Mouse (Mus musculus): ENCODE data around the gene Oasl2. TPM values are rescaled to one million over a fixed set of nuclear protein-coding genes. Genes with fewer than 3 reads are reported as not detected.

Gene Oasl2
- polyA plus RNA-seq, 1 experiment from 2014 or later = 7.8 TPM

DNA sequence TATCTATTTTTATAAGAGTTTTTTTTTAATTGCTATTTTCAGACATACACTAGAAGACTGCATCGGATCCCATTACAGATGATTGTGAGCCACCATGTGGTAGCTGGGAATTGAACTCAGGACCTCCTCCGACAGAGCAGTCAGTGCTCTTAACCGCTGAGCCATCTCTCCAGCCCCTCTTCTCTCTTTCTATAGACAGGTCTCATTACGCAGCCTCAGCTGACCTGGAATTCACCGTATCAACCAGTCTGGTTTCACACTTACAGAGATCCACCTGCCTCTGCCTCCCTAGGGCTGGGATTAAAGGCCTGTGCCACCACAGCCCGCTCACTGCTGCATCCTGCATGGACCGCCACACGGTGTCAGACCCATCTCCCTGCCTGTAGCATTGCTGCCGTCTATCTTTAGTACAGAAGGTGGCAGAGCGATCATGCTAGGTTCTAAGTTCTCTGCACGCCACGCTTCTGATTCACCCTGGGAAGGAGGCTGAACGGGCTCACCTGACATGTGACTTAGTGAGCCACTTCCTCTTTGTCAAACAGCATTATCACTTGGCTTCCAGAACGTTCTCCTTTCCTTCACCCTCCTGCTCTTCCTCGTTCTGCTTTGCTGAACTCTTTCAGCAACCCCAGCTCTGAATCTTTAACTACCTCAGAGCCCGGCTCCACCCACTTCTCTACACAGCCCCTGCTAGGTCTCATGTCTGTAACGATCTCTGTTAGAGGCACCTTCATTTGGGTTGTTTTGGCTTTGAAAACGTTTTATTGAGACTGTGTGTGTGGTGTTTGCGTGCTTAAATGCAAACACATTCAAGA lies 25.0 kb downstream of the Oasl2 start:
- Histone ChIP-seq H3K4me1 (ENCODE audit: insufficient read depth) (peaks cover 33% of the 10 kb centered on the region), H3K4me2 (ENCODE audit: low read depth, low read length) (peak overlapping the region; percentile 83), H3K4me3 (ENCODE audit: low read depth, low read length) (0 out of 2 replicates have a peak overlapping the region, but pooled peaks have one; percentile 54), H3K27ac (ENCODE audit: low read depth) (peak overlapping the region; percentile 72), H3K9ac (replicated peaks) (no peak overlapping the region; the same call in 1 of the 2 replicates), H3K36me3 (replicated peaks; ENCODE audit: insufficient read depth, low read length) (no peaks in the 10 kb centered on the region), H3K27me3 (ENCODE audit: insufficient read depth, low read length) (no peaks in the 10 kb centered on the region), H3K9me3 (ENCODE audit: low read length) (no peaks in the 10 kb centered on the region)
- peak; percentile 69 for ATAC-seq
- peak; percentile 48 for DNase-seq
- WGBS (ENCODE audit: insufficient replicate concordance) = 30% methylated on average over 19 of the region's 19 CpGs
- TF ChIP-seq CTCF (IDR thresholded peaks at IDR 0.05; ENCODE audit: low read depth) (peak; percentile 54), EP300 (IDR thresholded peaks at IDR 0.05; ENCODE audit: low read depth) (no peak)

DNA sequence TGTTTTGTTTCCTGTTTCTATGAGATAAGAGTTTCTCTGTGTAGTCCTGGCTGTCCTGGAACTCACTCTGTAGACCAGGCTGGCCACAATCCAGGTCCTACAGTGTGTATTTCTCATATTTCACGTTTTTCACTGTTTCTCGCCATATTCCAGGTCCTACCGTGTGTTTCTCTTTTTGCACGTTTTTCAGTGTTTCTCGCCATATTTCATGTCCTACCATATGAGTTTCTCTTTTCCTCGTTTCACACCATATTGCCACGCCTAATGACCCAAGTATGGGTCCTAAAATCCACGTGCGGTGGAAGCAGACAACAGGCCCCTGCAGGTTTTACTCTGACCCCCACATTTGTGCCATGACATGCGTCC lies 25.6 kb downstream of the Oasl2 start:
- Histone ChIP-seq H3K27ac (ENCODE audit: low read depth) (peak overlapping the region; percentile 72), H3K36me3 (replicated peaks; ENCODE audit: insufficient read depth, low read length) (no peaks in the 10 kb centered on the region), H3K9ac (replicated peaks) (peak overlapping the region; percentile 2; the same call in 1 of the 2 replicates), H3K27me3 (ENCODE audit: insufficient read depth, low read length) (no peaks in the 10 kb centered on the region), H3K4me1 (ENCODE audit: insufficient read depth) (peaks cover 33% of the 10 kb centered on the region), H3K4me2 (ENCODE audit: low read depth, low read length) (peak overlapping the region; percentile 83), H3K4me3 (ENCODE audit: low read depth, low read length) (peak overlapping the region; percentile 54; the same call in 1 of the 2 replicates), H3K9me3 (ENCODE audit: low read length) (no peaks in the 10 kb centered on the region)
- no peak for TF ChIP-seq EP300 (IDR thresholded peaks at IDR 0.05; ENCODE audit: low read depth)
- TF ChIP-seq CTCF (IDR thresholded peaks at IDR 0.05; ENCODE audit: low read depth) = no peak
- no peak for DNase-seq
- peak; percentile 43 for ATAC-seq
- WGBS (ENCODE audit: insufficient replicate concordance) = 50% methylated on average over 10 of the region's 10 CpGs

DNA sequence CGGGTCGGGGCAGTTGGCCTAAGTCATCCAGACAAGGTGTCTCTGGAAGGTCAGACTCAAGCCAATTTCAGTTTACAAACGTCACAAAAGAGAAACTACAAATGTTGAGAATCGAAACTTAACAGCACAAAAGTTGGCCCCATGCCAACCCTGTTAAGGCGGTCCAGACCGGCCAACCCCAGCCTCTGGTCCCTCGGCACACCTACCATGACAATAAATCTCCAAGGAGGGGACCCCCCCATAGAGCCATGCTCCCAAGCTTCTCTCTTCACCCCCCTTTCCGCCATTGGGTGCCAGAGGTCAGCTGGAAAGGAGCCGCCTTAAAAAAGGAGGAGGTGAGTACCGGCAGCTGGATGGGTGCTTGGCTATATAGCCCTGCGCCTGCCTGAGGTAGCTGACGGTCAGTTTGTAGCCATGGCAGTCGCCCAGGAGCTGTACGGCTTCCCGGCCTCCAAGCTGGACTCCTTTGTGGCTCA lies 26.3 kb downstream of the Oasl2 start, which contains the start of gene Oasl1:
Gene Oasl1 (plus strand): TSS at position 243 of the 476 bp plus-strand sequence.
- ATAC-seq (peak; percentile 57), DNase-seq (peak; percentile 74)
- Histone ChIP-seq H3K9me3 (ENCODE audit: low read length) (no peaks in the 10 kb centered on the region), H3K4me1 (ENCODE audit: insufficient read depth) (peaks cover 33% of the 10 kb centered on the region), H3K27ac (ENCODE audit: low read depth) (peak within 1 kb of the TSS; percentile 72), H3K36me3 (replicated peaks; ENCODE audit: insufficient read depth, low read length) (no peaks in the 10 kb centered on the region), H3K4me2 (ENCODE audit: low read depth, low read length) (peak within 1 kb of the TSS; percentile 83), H3K4me3 (ENCODE audit: low read depth, low read length) (peak within 1 kb of the TSS; percentile 54), H3K27me3 (ENCODE audit: insufficient read depth, low read length) (no peaks in the 10 kb centered on the region), H3K9ac (replicated peaks) (peak within 1 kb of the TSS; percentile 60)
- 22% methylated on average over 15 of the region's 15 CpGs for WGBS (ENCODE audit: insufficient replicate concordance)
- TF ChIP-seq EP300 (IDR thresholded peaks at IDR 0.05; ENCODE audit: low read depth) (no peak), CTCF (IDR thresholded peaks at IDR 0.05; ENCODE audit: low read depth) (no peak)

DNA sequence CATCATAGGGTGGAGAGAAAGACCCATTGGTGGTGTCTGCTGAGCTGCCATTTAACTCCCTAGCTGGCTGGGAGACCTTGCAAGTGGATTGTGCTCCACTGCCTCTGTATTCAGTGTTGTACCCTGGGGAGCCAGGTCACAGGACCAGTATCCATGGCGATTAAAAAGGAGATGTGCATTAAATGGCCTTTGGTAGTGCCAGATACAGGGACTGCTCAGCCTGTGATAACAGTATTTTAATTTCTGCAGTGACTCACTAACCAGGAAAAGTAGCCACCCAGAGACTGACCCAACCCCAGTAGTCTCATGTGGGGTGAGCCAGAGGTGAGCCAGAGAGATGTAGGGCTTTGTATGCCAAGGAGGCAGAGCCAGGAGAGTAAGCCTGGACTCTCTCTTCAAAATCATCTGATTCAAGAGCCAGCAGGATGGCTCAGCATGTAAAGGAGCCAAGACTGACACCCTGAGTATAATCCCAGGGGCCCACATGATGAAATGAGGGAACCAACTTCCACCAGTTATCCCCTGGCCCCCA lies 29.5 kb downstream of the Oasl2 start:
- Histone ChIP-seq H3K27ac (ENCODE audit: low read depth) (peak overlapping the region; percentile 34; the same call in 1 of the 2 replicates), H3K4me3 (ENCODE audit: low read depth, low read length) (no peak overlapping the region), H3K4me2 (ENCODE audit: low read depth, low read length) (0 out of 2 replicates have a peak overlapping the region, but pooled peaks have one; percentile 19), H3K9ac (replicated peaks) (no peak overlapping the region; the same call in 1 of the 2 replicates), H3K9me3 (ENCODE audit: low read length) (no peaks in the 10 kb centered on the region), H3K27me3 (ENCODE audit: insufficient read depth, low read length) (no peaks in the 10 kb centered on the region), H3K4me1 (ENCODE audit: insufficient read depth) (peaks cover 33% of the 10 kb centered on the region), H3K36me3 (replicated peaks; ENCODE audit: insufficient read depth, low read length) (no peaks in the 10 kb centered on the region)
- TF ChIP-seq CTCF (IDR thresholded peaks at IDR 0.05; ENCODE audit: low read depth) (no peak), EP300 (IDR thresholded peaks at IDR 0.05; ENCODE audit: low read depth) (no peak)
- 58% methylated on average over 1 of the region's 1 CpGs for WGBS (ENCODE audit: insufficient replicate concordance)
- ATAC-seq (no peak), DNase-seq (no peak)

DNA sequence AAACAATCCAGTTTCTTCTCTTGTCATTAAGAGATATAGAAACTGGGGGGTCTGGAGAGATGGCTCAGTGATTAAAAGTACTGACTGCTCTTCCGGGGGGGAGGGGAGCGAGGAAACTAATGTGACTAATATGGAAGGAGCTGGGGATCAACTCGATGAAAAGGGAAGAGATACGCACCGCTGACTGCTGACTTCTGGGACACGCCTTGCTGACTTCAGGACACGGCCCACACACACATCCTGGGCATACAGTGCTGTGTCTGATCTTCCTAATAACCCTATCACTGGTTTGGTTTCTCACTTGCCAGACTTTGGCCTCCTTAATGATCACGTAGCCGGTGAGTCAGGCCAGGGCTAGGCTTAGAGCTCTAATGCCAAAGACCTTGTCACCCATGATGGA lies 30.0 kb downstream of the Oasl2 start:
- DNase-seq (no peak), ATAC-seq (no peak)
- H3K9ac ChIP-seq (replicated peaks) = no peak overlapping the region; the same call in 1 of the 2 replicates
- no peaks in the 10 kb centered on the region for H3K9me3 ChIP-seq (ENCODE audit: low read length)
- WGBS (ENCODE audit: insufficient replicate concordance) = 71% methylated on average over 9 of the region's 9 CpGs
- H3K27ac ChIP-seq (ENCODE audit: low read depth) = no peak overlapping the region
- no peak overlapping the region for H3K4me3 ChIP-seq (ENCODE audit: low read depth, low read length)
- H3K36me3 ChIP-seq (replicated peaks; ENCODE audit: insufficient read depth, low read length) = no peaks in the 10 kb centered on the region
- TF ChIP-seq EP300 (IDR thresholded peaks at IDR 0.05; ENCODE audit: low read depth) (no peak), CTCF (IDR thresholded peaks at IDR 0.05; ENCODE audit: low read depth) (no peak)
- H3K4me1 ChIP-seq (ENCODE audit: insufficient read depth) = peaks cover 31% of the 10 kb centered on the region
- H3K4me2 ChIP-seq (ENCODE audit: low read depth, low read length) = no peak overlapping the region
- H3K27me3 ChIP-seq (ENCODE audit: insufficient read depth, low read length) = no peaks in the 10 kb centered on the region

DNA sequence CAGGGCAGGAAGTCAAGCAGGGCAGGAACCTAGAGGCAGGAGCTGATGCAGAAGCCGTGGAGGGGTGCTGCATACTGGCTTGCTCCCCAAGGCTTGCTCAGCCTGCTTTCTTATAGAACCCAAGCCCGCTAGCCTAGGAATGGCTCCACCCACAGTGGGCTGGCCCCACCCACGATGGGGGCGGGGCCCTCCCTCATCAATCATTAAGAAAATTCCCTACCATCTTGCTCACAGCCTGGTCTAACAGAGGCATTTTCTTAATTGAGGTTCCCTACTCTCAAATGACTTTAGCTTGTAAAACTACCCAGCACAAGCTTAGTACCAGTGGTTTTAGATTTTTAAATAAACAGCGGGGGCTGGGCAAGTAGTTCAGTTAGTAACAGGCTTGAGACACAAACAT lies 34.9 kb downstream of the Oasl2 start:
- H3K27ac ChIP-seq (ENCODE audit: low read depth) = no peak overlapping the region

More for the DNA sequence above, 34.9 kb downstream of the Oasl2 start:
- TF ChIP-seq CTCF (IDR thresholded peaks at IDR 0.05; ENCODE audit: low read depth) (no peak), EP300 (IDR thresholded peaks at IDR 0.05; ENCODE audit: low read depth) (no peak)
- H3K4me3 ChIP-seq (ENCODE audit: low read depth, low read length) = no peak overlapping the region
- no peak for ATAC-seq
- no peak for DNase-seq
- H3K27me3 ChIP-seq (ENCODE audit: insufficient read depth, low read length) = no peaks in the 10 kb centered on the region
- H3K9me3 ChIP-seq (ENCODE audit: low read length) = no peaks in the 10 kb centered on the region
- no peak overlapping the region for H3K9ac ChIP-seq (replicated peaks)
- WGBS (ENCODE audit: insufficient replicate concordance) = 51% methylated on average over 5 of the region's 5 CpGs
- H3K4me2 ChIP-seq (ENCODE audit: low read depth, low read length) = no peak overlapping the region
- H3K36me3 ChIP-seq (replicated peaks; ENCODE audit: insufficient read depth, low read length) = no peaks in the 10 kb centered on the region
- peaks cover under 1% of the 10 kb centered on the region; the same call in 1 of the 2 replicates for H3K4me1 ChIP-seq (ENCODE audit: insufficient read depth)
